Mouse (Mus musculus) spleen, adult 2 months (tissue): ENCODE measurements around the gene Skint3. TPM values are rescaled to one million over a fixed set of nuclear protein-coding genes. Genes with fewer than 3 reads are reported as not detected.

Experiments used
- DNase-seq, 2 experiments: peaks; one replicate each; pipeline versions ENCODE4 v3.0.0 to v3.0.0-alpha.2; 2012 to 2021; ENCODE audit warnings: low spot score in 2 of 2, low read depth in 1 of 2
- H3K27ac ChIP-seq: fragments of 200-500 bp; 2 replicates; pipeline ENCODE4 v1.5.1; 2012; ENCODE audit warnings: low read length, inconsistent platforms; ENCODE audit not compliant: insufficient read depth
- H3K27me3 ChIP-seq: fragments of 200-500 bp; 2 replicates; pipeline ENCODE4 v1.6.1; 2012; ENCODE audit warnings: mild to moderate bottlenecking, moderate library complexity, low read length, inconsistent platforms; ENCODE audit not compliant: control insufficient read depth, insufficient read depth
- H3K36me3 ChIP-seq: fragments of 200-500 bp; 2 replicates; pipeline ENCODE4 v1.6.1; 2012; ENCODE audit warnings: mild to moderate bottlenecking, low read length, inconsistent platforms; ENCODE audit not compliant: control insufficient read depth, insufficient read depth
- H3K4me1 ChIP-seq: fragments of 200-500 bp; 2 replicates; pipeline ENCODE4 v1.6.1; 2011; ENCODE audit warnings: inconsistent platforms; ENCODE audit not compliant: control insufficient read depth, insufficient read depth, insufficient read length
- H3K4me3 ChIP-seq: fragments of 200-500 bp; 2 replicates; pipeline ENCODE4 v1.5.1; 2011; ENCODE audit warnings: mild to moderate bottlenecking, inconsistent platforms; ENCODE audit not compliant: insufficient read depth, insufficient read length; ENCODE audit errors: extremely low read depth
- CTCF ChIP-seq: fragments of 200-500 bp; IDR thresholded peaks from 2 replicates; pipeline ENCODE4 v1.5.1; 2011; ENCODE audit warnings: mild to moderate bottlenecking, inconsistent platforms; ENCODE audit not compliant: insufficient read depth, insufficient read length, insufficient replicate concordance; ENCODE audit errors: extremely low read depth
- POLR2A ChIP-seq: fragments of 200-500 bp; IDR thresholded peaks from 2 replicates; pipeline ENCODE4 v1.6.1; 2011; ENCODE audit warnings: low read depth, low read length, inconsistent platforms
- WGBS: fragments of 180-500 bp; shearing (Covaris S2); methylation state at CpG from one replicate; pipeline ENCODE4 v1.1.7; 2018; 5-methylcytosine and 5-hydroxymethylcytosine counted together
- polyA plus RNA-seq: library from polyadenylated mRNA; depleted of rRNA; stranded (reverse); fragments of >200 nt; gene quantifications from 2 replicates; pipeline ENCODE4 v1.2.3, GENCODE M21; 2012; rRNA removed

The Skint3 gene
- polyA plus RNA-seq = 0.06 TPM in 1 of 2 replicates, not detected in the other

DNA sequence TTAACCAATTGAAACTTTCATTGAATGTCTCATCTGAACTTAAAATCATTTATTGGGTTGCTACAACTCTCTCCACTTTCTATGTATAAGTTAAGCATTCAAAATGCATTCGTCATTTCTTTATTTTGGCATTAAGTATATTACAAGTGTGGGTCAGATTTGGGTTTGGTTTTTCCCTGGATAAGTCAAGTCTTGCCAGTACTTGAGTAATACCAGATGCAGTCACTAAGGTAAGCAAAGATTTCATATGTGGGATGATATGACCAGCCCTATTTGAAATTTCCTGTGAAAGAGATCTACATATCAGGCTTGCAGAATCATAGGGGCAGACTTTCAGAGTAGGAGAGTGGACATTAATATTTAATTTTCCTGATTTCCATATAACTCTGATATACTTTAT is at the start of gene Skint3:
Skint3 (plus strand) TSS at position 301 of the 400 bp plus-strand sequence.
- TF ChIP-seq POLR2A (no peak), CTCF (no peak)
- WGBS = 90% methylated on average over 1 of the region's 1 CpGs
- Histone ChIP-seq H3K36me3 (no peaks in the 10 kb centered on the region), H3K4me1 (no peaks in the 10 kb centered on the region), H3K27me3 (no peaks in the 10 kb centered on the region), H3K4me3 (no peak within 1 kb of the TSS), H3K27ac (no peak within 1 kb of the TSS)
- DNase-seq = no peak

DNA sequence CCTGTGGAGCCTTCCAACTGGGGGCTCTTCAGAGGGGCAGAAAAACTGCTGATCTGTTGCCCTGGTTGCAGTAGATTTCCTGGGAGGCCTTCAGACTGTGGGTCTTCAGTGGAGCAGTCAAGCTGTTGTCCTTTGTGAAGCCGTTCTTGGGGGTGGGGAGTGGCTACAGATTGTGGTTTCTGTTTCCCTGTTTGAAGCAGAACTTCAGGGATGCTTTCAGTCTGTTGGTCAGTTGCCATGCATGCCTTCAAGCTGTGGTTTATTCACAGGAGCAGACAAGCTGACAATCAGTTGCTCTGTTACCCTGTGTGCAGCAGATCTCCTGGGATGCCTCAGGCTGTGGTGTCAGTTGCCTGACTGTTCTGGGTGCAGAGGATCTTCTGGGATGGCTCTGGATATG is 11.4 kb downstream of the Skint3 start:
- Histone ChIP-seq H3K27me3 (no peaks in the 10 kb centered on the region), H3K36me3 (no peaks in the 10 kb centered on the region), H3K27ac (no peak overlapping the region), H3K4me1 (no peaks in the 10 kb centered on the region), H3K4me3 (no peak overlapping the region)
- DNase-seq = no peak
- no peak for TF ChIP-seq POLR2A
- no peak for TF ChIP-seq CTCF
- WGBS = 50% methylated on average over 1 of the region's 1 CpGs

DNA sequence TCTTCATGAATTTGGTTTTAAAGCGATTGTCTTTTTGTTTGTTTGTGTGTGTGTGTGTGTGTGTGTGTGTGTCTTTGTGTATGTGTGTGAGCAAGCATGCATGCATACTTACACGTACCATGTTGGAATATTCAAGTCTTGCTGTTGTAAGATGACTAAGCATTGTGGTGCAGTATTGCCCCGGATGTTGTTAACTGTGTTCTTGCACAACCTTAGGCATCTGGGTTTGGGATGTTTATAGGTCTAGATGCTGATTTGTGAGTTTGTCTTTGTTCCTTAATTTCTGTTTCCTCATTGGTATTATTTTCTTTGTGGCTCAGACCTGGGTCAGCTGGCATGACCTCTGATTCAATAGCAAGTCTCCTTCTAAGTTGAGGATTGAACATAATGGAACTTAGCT is 11.9 kb downstream of the Skint3 start:
- no peak for DNase-seq
- Histone ChIP-seq H3K27ac (no peak overlapping the region), H3K36me3 (no peaks in the 10 kb centered on the region), H3K4me1 (no peaks in the 10 kb centered on the region), H3K27me3 (no peaks in the 10 kb centered on the region), H3K4me3 (no peak overlapping the region)
- TF ChIP-seq POLR2A (no peak), CTCF (no peak)
- 89% methylated on average over 3 of the region's 3 CpGs for WGBS

DNA sequence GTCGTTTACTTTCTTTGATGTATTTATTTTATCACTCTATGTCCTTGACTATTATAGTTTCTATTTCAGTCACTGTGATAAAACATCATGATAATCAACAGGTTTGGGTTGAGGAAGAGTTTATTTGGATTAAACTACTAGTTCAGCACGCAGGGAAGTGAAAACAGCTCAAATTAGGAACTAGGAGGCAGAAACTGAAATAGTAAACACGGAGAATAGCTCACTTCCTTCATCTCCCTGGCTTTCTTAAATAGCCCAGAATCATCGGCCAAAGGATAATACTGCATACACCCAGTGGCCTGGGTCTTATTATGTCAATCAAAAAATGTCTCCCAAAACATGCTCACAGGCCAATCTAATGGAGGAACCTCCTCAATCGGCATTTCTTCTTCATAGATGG is 24.0 kb downstream of the Skint3 start:
- H3K36me3 ChIP-seq = no peaks in the 10 kb centered on the region
- DNase-seq = no peak
- WGBS = 70% methylated on average over 5 of the region's 5 CpGs
- H3K4me1 ChIP-seq = no peaks in the 10 kb centered on the region
- no peaks in the 10 kb centered on the region for H3K27me3 ChIP-seq
- H3K27ac ChIP-seq = no peak overlapping the region
- TF ChIP-seq POLR2A = no peak
- no peak for TF ChIP-seq CTCF
- H3K4me3 ChIP-seq = no peak overlapping the region

DNA sequence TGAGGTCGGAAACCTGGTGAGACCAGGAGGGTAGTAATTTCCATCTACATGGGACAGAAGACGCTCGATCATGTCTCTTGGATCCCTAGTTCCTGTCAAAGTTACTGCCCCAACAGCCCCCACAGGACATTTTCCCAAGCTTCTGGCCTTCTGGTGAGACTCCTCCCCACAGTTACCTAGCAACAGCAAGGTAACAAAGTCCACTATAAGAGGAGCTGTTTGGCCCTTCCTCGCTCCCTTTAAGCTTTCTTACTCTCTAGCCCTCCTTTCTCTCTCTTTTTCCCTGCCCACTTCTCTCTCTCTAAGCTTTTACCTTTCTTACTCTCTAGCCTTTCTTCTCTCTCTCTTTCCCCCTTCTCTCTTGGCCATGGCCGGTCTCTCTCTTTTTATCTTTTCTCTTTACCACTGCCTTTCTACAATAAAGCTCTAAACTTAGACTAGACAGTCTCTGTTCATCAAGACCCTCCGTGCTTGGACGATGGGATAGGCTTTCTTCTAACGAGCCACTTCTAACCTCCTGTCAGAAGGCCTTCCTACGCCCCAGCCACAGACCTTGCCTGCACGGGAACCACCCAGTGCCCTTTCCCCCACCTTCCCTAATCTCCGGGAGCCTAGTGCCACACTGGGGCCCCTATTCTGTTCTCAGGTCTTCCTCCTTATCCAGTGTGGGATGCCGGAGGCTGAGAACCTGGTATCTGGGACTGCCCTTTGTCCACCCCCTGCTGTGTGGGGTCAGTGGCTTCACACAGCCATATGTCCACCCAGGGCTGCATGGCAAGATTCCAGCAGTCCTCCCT is 55.3 kb downstream of the Skint3 start:
- 81% methylated on average over 12 of the region's 12 CpGs for WGBS
- Histone ChIP-seq H3K27me3 (no peaks in the 10 kb centered on the region), H3K4me3 (no peak overlapping the region), H3K4me1 (no peaks in the 10 kb centered on the region), H3K27ac (no peak overlapping the region; the same call in 1 of the 2 replicates), H3K36me3 (no peaks in the 10 kb centered on the region)
- TF ChIP-seq POLR2A (no peak), CTCF (no peak)
- DNase-seq = no peak

DNA sequence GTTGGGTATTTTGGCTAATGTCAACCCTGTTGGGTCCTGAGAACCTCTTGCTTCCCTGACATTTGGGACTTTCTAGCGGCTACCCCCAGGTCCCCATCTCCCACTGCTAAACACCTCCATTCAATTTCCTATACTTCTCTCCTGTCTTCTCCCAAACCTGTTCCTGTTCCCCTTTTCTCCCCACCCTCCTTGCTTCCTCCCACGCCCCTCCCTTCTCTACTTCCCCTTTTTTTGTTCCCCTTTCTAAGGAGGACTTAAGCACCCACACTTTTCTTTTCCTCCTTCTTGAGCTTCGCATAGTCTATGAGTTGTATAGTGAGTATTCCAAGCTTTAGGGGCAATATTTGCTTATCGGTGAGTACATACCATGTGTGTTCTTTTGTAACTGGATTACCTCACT is 56.4 kb downstream of the Skint3 start:
- 26% methylated on average over 4 of the region's 4 CpGs for WGBS
- H3K4me3 ChIP-seq = no peak overlapping the region
- no peaks in the 10 kb centered on the region for H3K36me3 ChIP-seq
- no peak for DNase-seq
- no peak for TF ChIP-seq POLR2A
- no peak for TF ChIP-seq CTCF
- no peak overlapping the region for H3K27ac ChIP-seq
- H3K4me1 ChIP-seq = no peaks in the 10 kb centered on the region
- H3K27me3 ChIP-seq = no peaks in the 10 kb centered on the region

DNA sequence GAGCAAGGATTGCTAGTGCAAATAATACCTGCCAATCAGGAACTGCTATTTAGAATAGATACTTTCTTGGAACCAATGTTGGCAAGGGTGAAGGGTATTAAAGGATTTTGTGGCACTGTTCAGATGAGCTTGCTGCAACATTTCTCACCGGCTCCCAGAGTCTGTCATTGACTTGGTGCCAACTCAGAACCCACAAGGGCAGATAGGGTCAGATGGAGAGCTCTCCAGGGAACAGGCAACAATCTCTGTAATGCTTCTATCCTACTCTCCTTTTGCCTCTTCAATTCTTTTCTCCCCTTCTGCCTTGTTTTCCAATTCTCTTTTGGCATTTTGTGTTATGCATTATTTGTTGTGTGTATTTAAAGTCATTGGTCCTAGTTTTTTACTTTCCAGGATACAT is 70.3 kb downstream of the Skint3 start:
- no peak overlapping the region for H3K4me3 ChIP-seq
- H3K4me1 ChIP-seq = no peaks in the 10 kb centered on the region
- H3K27ac ChIP-seq = no peak overlapping the region
- DNase-seq = no peak
- H3K27me3 ChIP-seq = no peaks in the 10 kb centered on the region
- TF ChIP-seq POLR2A (no peak), CTCF (no peak)
- WGBS = 63% methylated on average over 1 of the region's 1 CpGs
- H3K36me3 ChIP-seq = no peaks in the 10 kb centered on the region
